Mouse (Mus musculus): ENCODE measurements around the gene Tex33. TPM values are rescaled to one million over a fixed set of nuclear protein-coding genes. Genes with fewer than 3 reads are reported as not detected.
"Not testable (repeated sequence)": the region's sequence is repeated elsewhere in the genome, so short reads cannot be mapped to it uniquely, and the experiment has no call there.

Tex33 gene
- total RNA-seq, 2 experiments from 2014 or later, result not detected

DNA sequence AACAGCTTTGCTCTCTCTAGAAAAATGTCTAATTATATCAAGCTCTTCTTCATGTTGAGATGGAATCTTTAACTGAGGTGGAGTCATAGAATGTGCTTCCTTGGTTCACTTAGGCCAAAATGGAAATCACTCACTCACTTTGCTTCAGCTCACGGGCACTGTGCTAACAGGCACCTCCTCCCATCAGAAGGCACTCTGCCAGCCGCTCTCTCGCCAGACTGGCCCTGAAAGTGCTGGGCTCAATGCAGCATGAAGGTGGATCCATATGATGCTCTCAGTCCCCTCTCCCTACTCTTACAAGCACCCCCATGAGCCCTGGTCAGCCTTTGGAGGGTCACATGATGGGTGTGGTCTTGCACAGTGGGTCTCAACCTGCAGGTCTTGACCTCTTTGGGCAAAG lies 21.5 kb downstream of the Tex33 start:
- DNase-seq, result no peak

GRCm38 (mm10) chr15:78372796-78373195 lies 22.9 kb downstream of the Tex33 start:
- no peak for DNase-seq

- peak in 1 of 2 experiments; percentile 36 for DNase-seq
Observed at GRCm38 (mm10) chr15:78369641-78370040, 26.1 kb downstream of the Tex33 start.

DNA sequence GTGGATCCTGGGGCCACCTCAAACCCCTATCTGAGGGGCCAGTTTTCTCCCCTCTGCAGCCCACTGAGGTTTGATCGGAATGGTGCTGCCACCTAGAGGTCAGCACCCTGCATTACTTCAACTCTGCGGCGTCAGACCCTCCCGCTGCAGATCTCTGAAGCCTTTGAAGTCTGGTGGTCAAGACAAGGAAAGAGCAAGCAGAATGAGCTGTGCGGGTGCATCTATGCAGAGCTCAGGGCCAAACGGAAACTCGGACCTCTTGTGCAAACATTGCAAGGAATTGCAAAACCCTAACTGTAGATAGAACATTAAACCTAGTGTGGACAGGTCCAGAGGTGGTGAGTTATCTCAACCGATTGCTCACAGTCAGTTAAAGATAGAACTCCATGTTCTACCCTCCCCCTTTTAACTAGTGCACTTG lies 26.8 kb downstream of the Tex33 start:
- peak; percentile 36 to 38 for DNase-seq

DNA sequence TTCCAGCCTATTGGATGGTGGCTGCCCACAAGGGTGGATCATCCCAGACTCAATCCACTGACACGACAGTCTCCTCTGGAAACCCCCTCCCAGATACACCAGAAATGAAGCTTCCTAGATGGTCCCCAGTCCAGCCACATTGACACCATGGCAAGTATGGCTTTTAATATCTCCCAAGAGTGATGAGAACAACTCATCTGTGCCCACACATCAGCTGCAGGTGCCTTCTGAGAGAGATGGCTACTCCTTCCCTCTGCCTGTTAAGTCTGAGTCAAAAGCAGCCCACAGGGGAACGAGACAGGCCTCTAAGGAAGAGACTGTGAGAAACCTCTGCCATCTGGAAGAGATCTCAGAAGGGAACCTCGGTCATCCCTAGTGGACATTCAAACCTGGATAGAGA lies 27.9 kb downstream of the Tex33 start:
- no peak for DNase-seq

GRCm38 (mm10) chr15:78366875-78367274 lies 28.8 kb downstream of the Tex33 start:
- no peak for DNase-seq

- DNase-seq, result no peak
Observed at GRCm38 (mm10) chr15:78365916-78366315, 29.8 kb downstream of the Tex33 start.

DNA sequence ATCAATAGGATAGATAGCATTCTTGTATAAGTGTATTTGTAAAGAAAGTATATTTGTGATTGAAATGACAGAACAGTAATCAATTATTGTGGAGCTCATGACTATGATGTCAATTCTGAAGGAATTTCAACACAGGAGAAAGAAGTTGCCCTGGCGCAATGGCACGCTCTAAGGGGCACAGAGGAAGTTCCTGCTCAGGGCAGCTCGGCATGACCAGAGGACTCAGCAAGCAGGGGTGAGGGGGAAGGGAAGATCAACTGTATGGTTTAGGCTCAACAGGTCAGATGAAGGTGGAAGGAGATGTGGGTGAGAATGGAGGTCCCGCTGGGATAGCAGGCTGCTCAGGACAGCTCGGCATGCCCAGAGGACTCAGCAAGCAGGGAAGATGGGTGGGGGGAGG lies 40.2 kb downstream of the Tex33 start:
- no peak for DNase-seq

DNA sequence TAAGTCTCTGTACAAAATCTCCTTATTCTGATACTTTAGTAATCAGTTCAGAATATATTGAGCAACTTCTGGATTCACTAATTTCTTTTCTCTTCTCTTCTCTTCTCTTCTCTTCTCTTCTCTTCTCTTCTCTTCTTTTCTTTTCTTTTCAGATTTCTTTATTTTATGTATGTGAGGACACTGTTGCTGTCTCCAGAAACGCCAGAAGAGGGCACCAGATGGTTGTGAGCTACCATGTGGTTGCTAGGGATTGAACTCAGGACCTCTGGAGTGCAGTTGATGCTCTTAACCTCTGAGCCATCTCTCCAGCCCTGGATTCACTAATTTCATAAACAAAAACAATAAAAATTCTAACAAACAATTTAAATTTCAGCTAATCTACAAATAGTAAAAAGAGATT lies 40.8 kb downstream of the Tex33 start:
- DNase-seq, result peak in 1 of 2 experiments; percentile 41

- DNase-seq, result no peak
Observed at GRCm38 (mm10) chr15:78351586-78352165, 44.0 kb downstream of the Tex33 start.

DNA sequence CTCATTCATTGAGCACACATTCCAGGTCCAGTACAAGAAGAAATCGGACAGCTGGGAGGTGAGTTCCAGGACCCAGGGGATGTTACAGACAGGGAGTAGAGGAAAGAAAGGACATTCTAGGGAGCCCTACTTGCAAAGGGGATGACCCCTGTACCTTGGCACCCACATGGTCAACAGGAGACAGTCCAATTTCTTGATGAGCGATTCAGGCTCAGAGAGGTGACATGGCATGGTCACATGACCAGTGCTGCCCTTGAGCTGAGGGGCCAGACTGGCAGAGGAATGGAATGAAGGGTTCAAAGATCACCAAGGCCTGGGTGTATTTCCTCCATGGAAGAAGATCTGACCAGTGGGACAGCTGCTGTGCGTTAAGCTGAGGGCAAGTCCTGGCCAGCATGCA lies 51.1 kb downstream of the Tex33 start:
- DNase-seq, result no peak

GRCm38 (mm10) chr15:78343683-78344082 lies 52.0 kb downstream of the Tex33 start:
- no peak for DNase-seq

- not testable (repeated sequence) for DNase-seq
Observed at GRCm38 (mm10) chr15:78340919-78341318, 54.8 kb downstream of the Tex33 start.

DNA sequence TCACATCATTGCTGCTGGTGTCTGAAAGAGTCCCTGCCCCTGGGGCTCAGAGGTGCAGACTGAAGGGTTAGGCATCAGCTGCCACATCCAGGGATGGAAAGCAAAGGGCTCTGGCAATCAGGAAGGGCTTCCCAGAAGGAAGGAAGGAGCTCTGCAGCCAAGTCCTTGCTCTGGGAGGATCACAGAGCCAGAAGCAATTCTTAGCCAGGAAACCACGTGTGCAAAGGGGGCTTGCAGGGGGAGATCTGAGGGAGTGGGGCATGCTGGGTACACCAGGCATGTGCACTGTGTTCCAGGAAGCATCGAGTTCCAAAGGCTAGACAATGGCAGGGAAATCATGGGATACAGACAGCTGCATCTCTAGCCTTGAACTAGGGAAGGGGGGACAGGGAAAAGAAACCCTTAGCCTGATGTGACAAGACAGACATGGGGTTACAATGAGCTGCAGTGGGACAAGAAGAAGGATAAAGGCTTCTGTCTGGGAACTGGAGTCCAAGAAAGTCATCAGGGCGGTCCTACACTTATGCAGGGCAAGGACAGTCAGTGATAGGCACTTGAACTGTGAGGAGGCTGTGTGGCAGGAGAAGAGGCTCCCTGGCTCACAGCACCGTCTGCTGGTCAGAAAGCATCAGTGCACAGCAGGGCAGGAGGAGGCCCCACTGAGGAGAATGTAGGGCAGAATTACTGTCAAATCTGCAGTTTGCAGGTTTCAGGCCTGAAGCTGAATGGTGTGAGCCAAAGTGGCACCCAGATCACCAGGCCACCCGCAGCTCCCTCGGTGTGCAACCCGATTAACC lies 55.9 kb downstream of the Tex33 start:
- DNase-seq, result peak; percentile 50 to 56

DNA sequence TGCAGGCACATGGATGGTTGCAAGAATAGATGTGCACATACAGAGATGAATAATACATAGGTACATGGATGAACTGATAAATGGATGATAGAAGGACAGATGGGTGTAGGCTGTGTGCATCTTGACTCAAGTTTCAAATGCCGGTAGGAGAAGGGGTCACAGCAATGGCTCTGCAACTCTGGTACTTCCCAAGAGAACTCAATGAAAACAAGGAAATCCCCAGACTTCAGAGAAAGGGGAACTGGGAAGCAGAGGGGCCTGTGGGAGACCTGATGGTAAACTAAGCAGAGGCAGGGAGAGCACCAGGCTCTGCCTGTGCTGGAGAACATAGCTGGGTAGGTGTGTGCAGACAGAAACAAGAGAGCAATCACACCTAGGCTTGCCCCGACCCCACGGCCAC lies 61.3 kb downstream of the Tex33 start:
- no peak for DNase-seq

DNA sequence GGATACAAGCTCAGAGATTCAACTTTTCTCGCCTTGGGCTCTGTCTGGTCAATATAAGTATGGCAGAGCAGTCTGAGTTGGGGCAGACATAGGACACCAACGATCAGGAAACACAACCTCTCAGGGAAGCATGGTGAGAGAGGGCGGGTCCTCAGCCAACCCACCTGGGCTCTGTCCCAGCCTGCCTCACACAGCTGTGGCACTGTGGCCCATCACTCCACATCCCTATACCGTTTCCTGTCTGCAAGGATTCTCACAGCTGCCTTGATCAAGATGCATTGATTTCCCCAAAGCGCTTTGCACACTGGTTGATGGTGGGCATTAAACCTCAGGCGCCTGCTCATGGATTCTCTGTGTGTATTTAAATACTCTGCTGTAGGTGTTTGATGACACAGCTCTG lies 62.7 kb downstream of the Tex33 start:
- DNase-seq, result no peak

GRCm38 (mm10) chr15:78331523-78332340 lies 64.0 kb downstream of the Tex33 start:
- DNase-seq, result no peak

GRCm38 (mm10) chr15:78330706-78331105 lies 65.0 kb downstream of the Tex33 start:
- no peak for DNase-seq

- DNase-seq, result not testable (repeated sequence)
Observed at GRCm38 (mm10) chr15:78329972-78330371, 65.7 kb downstream of the Tex33 start.

- no peak for DNase-seq
Observed at GRCm38 (mm10) chr15:78328520-78329097, 67.1 kb downstream of the Tex33 start.

All from layer of hippocampus, postnatal 36 days (tissue).